Mouse (Mus musculus): ENCODE data around the gene Stat5b. TPM values are rescaled to one million over a fixed set of nuclear protein-coding genes. Genes with fewer than 3 reads are reported as not detected.

The Stat5b gene
- polyA plus RNA-seq, 1 experiment = 33.2 TPM

DNA sequence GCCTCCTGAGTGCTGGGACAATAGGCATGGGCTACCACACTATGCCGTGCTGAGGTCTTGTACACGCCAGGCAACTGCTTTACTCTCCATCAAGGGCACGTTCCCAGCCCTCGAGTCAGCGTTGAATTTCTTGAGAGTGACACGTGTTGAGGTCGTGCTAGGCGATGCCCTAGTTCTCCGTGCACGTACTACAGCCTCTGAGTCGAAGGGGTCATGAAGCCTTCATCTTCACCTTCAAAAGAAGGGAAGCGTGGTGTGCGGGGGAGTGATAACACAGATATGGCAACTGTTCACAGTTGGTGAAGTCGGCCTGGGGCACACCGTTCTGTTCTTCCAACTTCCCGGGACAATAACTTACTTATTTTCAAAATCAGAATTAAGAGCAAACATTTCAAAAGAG is 30.9 kb downstream of the Stat5b start:
- DNase-seq (ENCODE audit: low read depth in 1 of 2, low spot score in 2 of 2) = no peak
- WGBS = 71% methylated on average over 16 of the region's 16 CpGs
- H3K36me3 ChIP-seq (ENCODE audit: control insufficient read depth, insufficient read depth, low read length) = no peaks in the 10 kb centered on the region
- H3K4me1 ChIP-seq (ENCODE audit: control insufficient read depth, insufficient read depth, insufficient read length) = peaks cover 30% of the 10 kb centered on the region
- no peaks in the 10 kb centered on the region for H3K27me3 ChIP-seq (ENCODE audit: control insufficient read depth, insufficient read depth, low read length)
- no peak for TF ChIP-seq CTCF (IDR thresholded peaks at IDR 0.05; ENCODE audit: extremely low read depth, insufficient read depth, insufficient read length, insufficient replicate concordance)
- no peak for TF ChIP-seq POLR2A (IDR thresholded peaks at IDR 0.05; ENCODE audit: low read depth, low read length)
- H3K27ac ChIP-seq (ENCODE audit: insufficient read depth, low read length) = no peak overlapping the region
- H3K4me3 ChIP-seq (ENCODE audit: extremely low read depth, insufficient read depth, insufficient read length) = no peak overlapping the region

DNA sequence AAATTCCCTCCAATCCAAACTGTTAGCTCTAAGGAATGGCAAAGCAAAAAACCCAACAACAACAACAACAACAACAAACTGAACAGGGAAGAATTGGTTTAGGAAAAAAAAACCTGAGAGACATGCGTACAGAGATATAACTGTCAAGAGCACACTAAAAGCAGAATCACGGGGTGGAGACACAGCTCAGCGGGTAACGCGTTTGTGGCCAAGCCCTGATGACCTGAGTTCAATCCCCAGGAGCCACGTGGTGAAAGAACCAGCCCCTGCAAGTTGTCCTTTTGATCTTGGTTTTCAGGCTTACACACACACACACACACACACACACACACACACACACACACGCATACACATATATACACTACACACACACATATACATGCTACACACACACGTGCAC is 31.5 kb downstream of the Stat5b start:
- peaks cover 27% of the 10 kb centered on the region for H3K4me1 ChIP-seq (ENCODE audit: control insufficient read depth, insufficient read depth, insufficient read length)
- H3K27ac ChIP-seq (ENCODE audit: insufficient read depth, low read length) = no peak overlapping the region
- H3K27me3 ChIP-seq (ENCODE audit: control insufficient read depth, insufficient read depth, low read length) = no peaks in the 10 kb centered on the region

DNA sequence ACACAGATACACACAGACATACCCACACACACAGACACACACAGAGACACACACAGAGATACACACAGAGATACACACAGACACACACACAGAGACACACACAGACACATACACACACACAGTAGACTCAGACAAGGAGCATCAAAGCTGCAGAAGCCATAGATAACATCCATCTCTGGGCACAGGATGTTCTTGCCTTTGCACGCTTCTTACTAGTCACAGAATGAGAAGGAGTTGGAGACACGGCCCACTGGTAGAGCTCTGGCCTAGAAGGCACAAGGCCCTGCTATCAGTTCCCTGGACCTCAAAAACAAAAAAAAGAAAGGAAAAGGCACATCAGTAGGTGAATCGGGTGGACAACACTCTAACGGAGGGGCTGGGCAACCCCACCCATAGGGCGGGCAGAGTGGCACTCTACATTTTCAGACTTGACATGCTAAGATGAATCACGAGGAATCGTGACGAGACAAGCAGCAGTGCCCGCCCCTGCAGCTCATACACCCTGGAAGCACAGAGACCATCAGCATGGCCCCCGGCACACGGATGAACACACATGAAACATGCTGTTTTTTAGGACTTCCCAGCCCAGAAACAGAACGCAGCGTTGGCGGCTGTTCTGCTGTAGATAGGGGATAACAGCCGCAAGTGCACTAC is 32.0 kb downstream of the Stat5b start:
- Histone ChIP-seq H3K4me1 (ENCODE audit: control insufficient read depth, insufficient read depth, insufficient read length) (peaks cover 23% of the 10 kb centered on the region), H3K36me3 (ENCODE audit: control insufficient read depth, insufficient read depth, low read length) (no peaks in the 10 kb centered on the region), H3K27ac (ENCODE audit: insufficient read depth, low read length) (no peak overlapping the region), H3K4me3 (ENCODE audit: extremely low read depth, insufficient read depth, insufficient read length) (no peak overlapping the region), H3K27me3 (ENCODE audit: control insufficient read depth, insufficient read depth, low read length) (no peaks in the 10 kb centered on the region)
- WGBS = 74% methylated on average over 15 of the region's 15 CpGs
- no peak for TF ChIP-seq CTCF (IDR thresholded peaks at IDR 0.05; ENCODE audit: extremely low read depth, insufficient read depth, insufficient read length, insufficient replicate concordance)
- TF ChIP-seq POLR2A (IDR thresholded peaks at IDR 0.05; ENCODE audit: low read depth, low read length) = no peak
- DNase-seq (ENCODE audit: low read depth in 1 of 2, low spot score in 2 of 2) = no peak

More for the DNA sequence above, 31.5 kb downstream of the Stat5b start:
- H3K4me3 ChIP-seq (ENCODE audit: extremely low read depth, insufficient read depth, insufficient read length) = no peak overlapping the region
- 45% methylated on average over 8 of the region's 8 CpGs for WGBS
- no peaks in the 10 kb centered on the region for H3K36me3 ChIP-seq (ENCODE audit: control insufficient read depth, insufficient read depth, low read length)
- TF ChIP-seq POLR2A (IDR thresholded peaks at IDR 0.05; ENCODE audit: low read depth, low read length) (no peak), CTCF (IDR thresholded peaks at IDR 0.05; ENCODE audit: extremely low read depth, insufficient read depth, insufficient read length, insufficient replicate concordance) (no peak)
- no peak for DNase-seq (ENCODE audit: low read depth in 1 of 2, low spot score in 2 of 2)

DNA sequence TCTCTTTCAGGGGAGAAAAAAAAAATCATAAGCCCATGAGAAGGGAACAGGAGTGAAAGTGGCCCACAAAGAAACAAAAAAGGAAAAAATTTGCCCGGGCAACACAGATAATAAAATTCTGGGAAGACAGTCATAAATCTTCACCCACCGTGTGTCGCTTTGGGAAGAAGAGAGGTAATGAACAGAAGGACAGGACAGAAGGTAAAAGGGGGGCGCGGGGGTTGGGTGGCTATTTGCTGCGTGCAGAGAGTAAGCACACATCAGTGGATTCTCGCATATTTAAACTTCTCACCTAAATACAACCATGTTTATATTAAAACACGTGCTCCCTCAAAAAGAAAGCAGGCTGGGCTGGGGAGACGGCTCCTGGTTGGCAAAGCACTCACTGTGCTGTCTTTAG is 33.2 kb downstream of the Stat5b start:
- 80% methylated on average over 9 of the region's 9 CpGs for WGBS
- no peak overlapping the region for H3K27ac ChIP-seq (ENCODE audit: insufficient read depth, low read length)

DNA sequence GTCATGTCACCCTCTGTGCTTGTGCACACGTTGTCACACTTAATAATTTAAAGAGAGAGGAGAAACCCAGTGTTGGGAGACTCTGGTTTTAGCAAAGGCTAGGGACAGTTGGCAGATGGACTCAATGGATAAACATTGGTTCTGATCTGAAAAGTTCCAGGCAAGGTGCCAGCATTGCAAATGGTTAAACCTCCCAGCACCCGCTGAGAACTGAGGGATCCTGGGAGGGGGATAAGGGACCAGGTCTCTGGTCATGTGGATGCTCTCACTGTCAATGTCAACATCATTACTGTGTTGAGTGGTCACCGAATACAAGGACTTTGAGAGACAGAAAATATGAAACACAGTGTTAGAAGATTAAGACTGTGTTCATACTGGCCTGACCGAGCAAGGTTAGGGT is 33.7 kb downstream of the Stat5b start:
- Histone ChIP-seq H3K4me1 (ENCODE audit: control insufficient read depth, insufficient read depth, insufficient read length) (peaks cover 23% of the 10 kb centered on the region), H3K27me3 (ENCODE audit: control insufficient read depth, insufficient read depth, low read length) (no peaks in the 10 kb centered on the region), H3K4me3 (ENCODE audit: extremely low read depth, insufficient read depth, insufficient read length) (no peak overlapping the region), H3K27ac (ENCODE audit: insufficient read depth, low read length) (no peak overlapping the region), H3K36me3 (ENCODE audit: control insufficient read depth, insufficient read depth, low read length) (no peaks in the 10 kb centered on the region)
- no peak for DNase-seq (ENCODE audit: low read depth in 1 of 2, low spot score in 2 of 2)
- TF ChIP-seq POLR2A (IDR thresholded peaks at IDR 0.05; ENCODE audit: low read depth, low read length) (no peak), CTCF (IDR thresholded peaks at IDR 0.05; ENCODE audit: extremely low read depth, insufficient read depth, insufficient read length, insufficient replicate concordance) (no peak)
- WGBS = 82% methylated on average over 4 of the region's 4 CpGs

More for the DNA sequence above, 33.2 kb downstream of the Stat5b start:
- H3K27me3 ChIP-seq (ENCODE audit: control insufficient read depth, insufficient read depth, low read length) = no peaks in the 10 kb centered on the region
- no peaks in the 10 kb centered on the region for H3K36me3 ChIP-seq (ENCODE audit: control insufficient read depth, insufficient read depth, low read length)
- no peak for TF ChIP-seq CTCF (IDR thresholded peaks at IDR 0.05; ENCODE audit: extremely low read depth, insufficient read depth, insufficient read length, insufficient replicate concordance)
- no peak for TF ChIP-seq POLR2A (IDR thresholded peaks at IDR 0.05; ENCODE audit: low read depth, low read length)
- peaks cover 23% of the 10 kb centered on the region for H3K4me1 ChIP-seq (ENCODE audit: control insufficient read depth, insufficient read depth, insufficient read length)
- no peak overlapping the region for H3K4me3 ChIP-seq (ENCODE audit: extremely low read depth, insufficient read depth, insufficient read length)
- DNase-seq (ENCODE audit: low read depth in 1 of 2, low spot score in 2 of 2) = no peak

DNA sequence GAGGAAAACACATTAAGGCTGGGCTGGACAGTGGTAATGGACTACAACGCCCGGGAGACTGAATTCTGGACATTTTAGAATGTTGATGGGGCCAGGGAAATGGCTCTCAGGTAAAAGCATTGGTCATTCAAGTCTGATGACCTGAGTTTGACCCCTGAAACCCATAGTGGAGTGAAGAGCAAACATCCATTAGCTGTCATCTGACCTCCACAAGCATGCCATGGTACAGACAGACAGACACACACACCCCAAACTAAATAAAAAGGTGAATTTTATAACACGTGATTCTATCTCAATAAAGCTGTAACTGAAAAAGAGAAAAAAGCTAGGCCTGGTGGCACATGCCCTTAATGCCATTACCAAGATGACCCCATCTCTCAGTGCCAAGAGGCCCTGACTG is 34.2 kb downstream of the Stat5b start:
- H3K4me3 ChIP-seq (ENCODE audit: extremely low read depth, insufficient read depth, insufficient read length) = no peak overlapping the region
- no peak overlapping the region for H3K27ac ChIP-seq (ENCODE audit: insufficient read depth, low read length)
- peaks cover 23% of the 10 kb centered on the region for H3K4me1 ChIP-seq (ENCODE audit: control insufficient read depth, insufficient read depth, insufficient read length)
- DNase-seq (ENCODE audit: low read depth in 1 of 2, low spot score in 2 of 2) = no peak
- WGBS = 89% methylated on average over 3 of the region's 3 CpGs
- no peaks in the 10 kb centered on the region for H3K27me3 ChIP-seq (ENCODE audit: control insufficient read depth, insufficient read depth, low read length)
- TF ChIP-seq CTCF (IDR thresholded peaks at IDR 0.05; ENCODE audit: extremely low read depth, insufficient read depth, insufficient read length, insufficient replicate concordance) (no peak), POLR2A (IDR thresholded peaks at IDR 0.05; ENCODE audit: low read depth, low read length) (no peak)
- no peaks in the 10 kb centered on the region; the same call in 1 of the 2 replicates for H3K36me3 ChIP-seq (ENCODE audit: control insufficient read depth, insufficient read depth, low read length)

DNA sequence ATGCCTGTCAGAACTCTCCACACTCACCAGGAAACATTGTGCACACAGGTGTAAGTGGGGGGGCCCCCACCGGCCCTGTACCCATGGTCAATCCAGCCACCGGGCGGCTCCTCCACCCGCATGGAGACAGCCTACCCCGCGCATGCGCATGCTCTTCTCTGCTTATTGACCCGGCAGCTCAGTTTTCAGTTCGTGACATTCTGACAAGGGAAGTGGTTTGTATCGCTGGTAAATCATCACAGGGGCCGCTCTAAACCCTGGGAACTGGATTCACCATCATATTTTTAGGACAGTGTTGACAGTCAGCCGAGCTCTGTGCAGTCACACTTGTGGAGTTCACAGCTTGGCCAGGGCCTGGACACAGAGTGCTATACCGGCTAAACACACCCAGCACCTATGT is 36.0 kb downstream of the Stat5b start:
- no peak for TF ChIP-seq POLR2A (IDR thresholded peaks at IDR 0.05; ENCODE audit: low read depth, low read length)
- TF ChIP-seq CTCF (IDR thresholded peaks at IDR 0.05; ENCODE audit: extremely low read depth, insufficient read depth, insufficient read length, insufficient replicate concordance) = no peak
- no peaks in the 10 kb centered on the region for H3K27me3 ChIP-seq (ENCODE audit: control insufficient read depth, insufficient read depth, low read length)
- WGBS = 3% methylated on average over 13 of the region's 13 CpGs
- H3K4me3 ChIP-seq (ENCODE audit: extremely low read depth, insufficient read depth, insufficient read length) = peak overlapping the region; percentile 27; the same call in 1 of the 2 replicates
- H3K27ac ChIP-seq (ENCODE audit: insufficient read depth, low read length) = peak overlapping the region; percentile 71
- H3K36me3 ChIP-seq (ENCODE audit: control insufficient read depth, insufficient read depth, low read length) = no peaks in the 10 kb centered on the region; the same call in 1 of the 2 replicates
- peaks cover 17% of the 10 kb centered on the region for H3K4me1 ChIP-seq (ENCODE audit: control insufficient read depth, insufficient read depth, insufficient read length)
- DNase-seq (ENCODE audit: low read depth in 1 of 2, low spot score in 2 of 2) = peak; percentile 82 to 85

Measured in spleen, adult 2 months (tissue).